Mouse (Mus musculus): ENCODE measurements at regions not wholly inside any gene's neighbourhood (a gene's known extent, or its start where the extent isn't known, plus 50 kb on each side); places are given as distances from the start of the nearest gene placed in this dataset.

DNA sequence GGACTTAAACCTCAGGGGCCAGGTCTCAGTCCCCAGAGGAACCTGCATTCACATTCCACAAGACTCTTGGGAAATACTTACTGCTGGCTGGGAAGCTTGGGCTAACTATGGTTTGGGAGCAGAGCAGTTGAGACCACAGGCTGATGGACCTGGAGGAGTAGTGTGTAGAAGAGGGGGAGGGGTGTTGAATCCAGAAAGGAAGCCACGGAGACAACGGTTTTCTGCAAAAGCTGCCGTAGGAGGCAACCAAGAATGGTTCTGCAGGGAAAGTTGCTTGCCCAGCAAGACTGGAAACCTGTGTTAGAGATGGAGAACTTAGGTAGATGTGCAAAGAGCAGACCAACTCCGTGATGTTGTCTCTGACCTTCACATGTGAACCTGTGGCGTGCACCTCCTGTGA is 156.7 kb upstream of the Lrfn2 start:
- no peak overlapping the region for H3K4me3 ChIP-seq (replicated peaks)
- TF ChIP-seq GATA1 (IDR thresholded peaks at IDR 0.05; ENCODE audit: borderline replicate concordance, low read length): no peak
- TF ChIP-seq FLI1 (IDR thresholded peaks at IDR 0.05; ENCODE audit: low read length): no peak
- H3K27me3 ChIP-seq (replicated peaks): no peaks in the 10 kb centered on the region
- H3K9me3 ChIP-seq: peaks cover 53% of the 10 kb centered on the region
- H3K4me1 ChIP-seq: no peaks in the 10 kb centered on the region
- H3K36me3 ChIP-seq (replicated peaks; ENCODE audit: low read length): no peaks in the 10 kb centered on the region

DNA sequence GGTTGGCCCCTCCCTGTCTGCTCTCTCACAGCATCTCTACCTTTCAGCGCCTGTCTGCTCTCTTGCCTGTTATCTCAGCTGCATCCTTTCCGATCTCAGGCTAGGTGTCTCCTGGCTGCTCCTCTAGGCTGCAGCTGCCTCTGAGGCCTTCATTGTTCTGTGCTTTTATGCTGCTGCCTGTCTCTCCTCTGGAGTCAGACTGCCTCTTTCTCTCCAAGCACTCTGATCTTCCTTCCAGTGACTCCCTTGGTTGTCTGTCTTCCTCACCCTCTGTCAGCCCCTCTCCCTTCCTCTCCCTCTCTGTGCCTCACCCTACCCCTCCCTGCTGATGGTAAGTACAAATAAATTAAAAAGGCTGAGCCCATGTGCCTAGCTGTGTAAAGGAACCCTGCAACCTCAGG is 155.7 kb upstream of the Lrfn2 start:
- no peaks in the 10 kb centered on the region for H3K27me3 ChIP-seq (replicated peaks)
- no peak overlapping the region for H3K4me3 ChIP-seq (replicated peaks)
- H3K9me3 ChIP-seq: peaks cover 48% of the 10 kb centered on the region
- TF ChIP-seq GATA1 (IDR thresholded peaks at IDR 0.05; ENCODE audit: borderline replicate concordance, low read length): no peak
- TF ChIP-seq FLI1 (IDR thresholded peaks at IDR 0.05; ENCODE audit: low read length): no peak
- no peaks in the 10 kb centered on the region for H3K4me1 ChIP-seq
- H3K36me3 ChIP-seq (replicated peaks; ENCODE audit: low read length): no peaks in the 10 kb centered on the region

DNA sequence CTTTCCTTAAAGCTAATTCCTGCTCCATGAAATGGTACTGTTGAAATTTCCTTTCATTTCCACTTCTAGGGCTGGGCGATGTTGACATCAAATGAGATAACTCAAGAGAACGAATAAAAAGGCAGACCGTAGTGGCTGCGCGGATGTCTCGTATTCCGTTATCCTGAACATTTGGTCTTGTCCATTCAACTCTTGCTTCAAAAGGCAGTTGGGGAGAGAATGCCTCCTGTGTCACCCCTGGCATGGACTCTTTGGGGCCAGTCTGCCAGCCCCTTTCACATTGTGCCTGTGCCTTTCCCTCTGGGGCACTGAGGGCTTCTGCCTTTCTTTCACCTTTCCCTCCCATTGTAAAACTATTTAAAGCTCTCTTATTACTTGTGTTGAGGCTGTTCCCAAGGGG is 152.0 kb upstream of the Lrfn2 start:
- H3K4me1 ChIP-seq: no peaks in the 10 kb centered on the region
- no peak for TF ChIP-seq FLI1 (IDR thresholded peaks at IDR 0.05; ENCODE audit: low read length)
- TF ChIP-seq GATA1 (IDR thresholded peaks at IDR 0.05; ENCODE audit: borderline replicate concordance, low read length): no peak
- H3K9me3 ChIP-seq: peaks cover 50% of the 10 kb centered on the region
- no peaks in the 10 kb centered on the region for H3K27me3 ChIP-seq (replicated peaks)
- no peaks in the 10 kb centered on the region for H3K36me3 ChIP-seq (replicated peaks; ENCODE audit: low read length)
- no peak overlapping the region for H3K4me3 ChIP-seq (replicated peaks)

DNA sequence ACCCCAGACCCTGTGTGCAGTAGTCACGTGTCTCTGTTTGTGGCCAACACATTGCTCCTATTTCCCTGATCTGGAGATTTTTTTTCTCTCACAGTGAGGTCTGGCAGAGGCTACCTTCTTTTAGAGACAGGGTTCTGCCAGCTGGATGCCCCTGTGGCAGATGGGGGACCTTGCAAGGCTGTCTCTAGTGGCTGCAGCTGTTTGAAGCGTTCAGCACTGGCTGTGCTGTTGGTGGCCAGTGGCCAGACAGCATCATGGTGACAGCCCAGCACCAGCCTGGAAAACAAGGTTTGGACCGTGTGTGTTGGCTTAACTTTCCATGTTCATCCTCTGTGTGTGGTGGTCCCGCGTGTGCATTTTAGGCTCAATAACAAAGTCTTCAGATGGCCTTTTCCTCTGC is 147.8 kb upstream of the Lrfn2 start:
- TF ChIP-seq GATA1 (IDR thresholded peaks at IDR 0.05; ENCODE audit: borderline replicate concordance, low read length) (no peak), FLI1 (IDR thresholded peaks at IDR 0.05; ENCODE audit: low read length) (no peak)
- Histone ChIP-seq H3K27me3 (replicated peaks) (no peaks in the 10 kb centered on the region), H3K4me3 (replicated peaks) (no peak overlapping the region), H3K9me3 (peaks cover 60% of the 10 kb centered on the region), H3K36me3 (replicated peaks; ENCODE audit: low read length) (no peaks in the 10 kb centered on the region), H3K4me1 (no peaks in the 10 kb centered on the region)

DNA sequence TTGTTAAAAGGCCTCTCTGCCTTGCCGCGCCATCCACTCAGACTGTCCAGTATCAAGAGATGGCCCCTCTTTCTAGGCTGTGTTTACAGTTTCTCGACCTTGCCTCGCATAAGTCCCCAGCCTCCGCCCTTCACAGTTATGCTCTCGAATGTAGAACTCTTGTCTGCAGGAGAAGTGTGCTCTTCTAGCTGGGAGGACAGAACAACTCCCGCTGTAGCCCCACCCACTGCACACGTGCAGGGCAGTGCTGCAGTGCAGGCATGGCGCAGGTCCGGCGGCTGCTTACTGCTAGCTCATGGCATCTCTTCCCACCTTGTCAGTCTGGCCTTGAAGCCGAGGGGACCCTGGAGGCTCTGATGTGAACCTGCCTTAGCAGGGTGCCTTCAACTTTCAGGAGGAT is 145.7 kb upstream of the Lrfn2 start:
- Histone ChIP-seq H3K9me3 (peaks cover 67% of the 10 kb centered on the region), H3K4me3 (replicated peaks) (no peak overlapping the region), H3K36me3 (replicated peaks; ENCODE audit: low read length) (no peaks in the 10 kb centered on the region), H3K4me1 (no peaks in the 10 kb centered on the region), H3K27me3 (replicated peaks) (no peaks in the 10 kb centered on the region)
- TF ChIP-seq FLI1 (IDR thresholded peaks at IDR 0.05; ENCODE audit: low read length) (no peak), GATA1 (IDR thresholded peaks at IDR 0.05; ENCODE audit: borderline replicate concordance, low read length) (no peak)

DNA sequence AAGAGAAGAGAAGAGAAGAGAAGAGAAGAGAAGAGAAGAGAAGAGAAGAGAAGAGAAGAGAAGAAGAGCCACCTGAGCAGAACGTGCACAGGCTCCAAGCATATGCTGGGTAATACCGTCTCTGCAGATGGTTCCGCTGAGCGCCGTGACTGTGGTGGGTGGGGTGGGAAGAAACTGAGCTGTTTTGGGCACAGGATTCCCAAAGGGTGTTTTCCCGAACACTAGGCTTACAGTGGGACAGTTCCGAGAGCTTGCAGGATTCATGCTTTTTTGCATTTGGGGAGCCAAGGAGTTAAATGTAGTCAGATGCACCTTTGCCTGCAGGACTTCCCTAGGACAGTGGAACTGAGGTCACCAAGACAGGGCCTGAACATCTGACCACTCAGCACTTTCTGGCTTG is 142.3 kb upstream of the Lrfn2 start:
- H3K4me1 ChIP-seq: no peaks in the 10 kb centered on the region
- H3K27me3 ChIP-seq (replicated peaks): no peaks in the 10 kb centered on the region
- TF ChIP-seq FLI1 (IDR thresholded peaks at IDR 0.05; ENCODE audit: low read length): no peak
- no peak for TF ChIP-seq GATA1 (IDR thresholded peaks at IDR 0.05; ENCODE audit: borderline replicate concordance, low read length)
- H3K9me3 ChIP-seq: peaks cover 61% of the 10 kb centered on the region
- no peaks in the 10 kb centered on the region for H3K36me3 ChIP-seq (replicated peaks; ENCODE audit: low read length)
- no peak overlapping the region for H3K4me3 ChIP-seq (replicated peaks)

DNA sequence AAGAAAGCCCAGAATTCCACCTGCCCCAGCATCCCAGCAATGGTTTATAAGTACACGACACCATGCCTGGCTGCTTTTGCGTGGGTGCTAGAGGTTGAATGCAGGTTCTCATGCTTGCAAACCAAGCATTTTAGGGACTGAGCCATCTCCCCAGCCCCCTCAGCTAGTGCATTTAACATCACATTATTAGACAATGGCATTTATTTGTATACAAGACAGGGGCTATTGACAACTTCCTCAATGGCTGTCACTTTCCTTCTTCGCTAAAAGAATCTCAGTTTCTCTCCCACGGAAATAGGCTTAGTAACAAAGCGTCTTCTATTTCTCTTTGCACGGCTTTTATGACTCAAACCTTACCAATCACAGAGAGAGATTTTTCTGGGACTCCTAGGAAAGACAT is 141.7 kb upstream of the Lrfn2 start:
- Histone ChIP-seq H3K4me1 (no peaks in the 10 kb centered on the region), H3K27me3 (replicated peaks) (no peaks in the 10 kb centered on the region), H3K36me3 (replicated peaks; ENCODE audit: low read length) (no peaks in the 10 kb centered on the region), H3K4me3 (replicated peaks) (no peak overlapping the region), H3K9me3 (peaks cover 58% of the 10 kb centered on the region)
- TF ChIP-seq GATA1 (IDR thresholded peaks at IDR 0.05; ENCODE audit: borderline replicate concordance, low read length) (no peak), FLI1 (IDR thresholded peaks at IDR 0.05; ENCODE audit: low read length) (no peak)

DNA sequence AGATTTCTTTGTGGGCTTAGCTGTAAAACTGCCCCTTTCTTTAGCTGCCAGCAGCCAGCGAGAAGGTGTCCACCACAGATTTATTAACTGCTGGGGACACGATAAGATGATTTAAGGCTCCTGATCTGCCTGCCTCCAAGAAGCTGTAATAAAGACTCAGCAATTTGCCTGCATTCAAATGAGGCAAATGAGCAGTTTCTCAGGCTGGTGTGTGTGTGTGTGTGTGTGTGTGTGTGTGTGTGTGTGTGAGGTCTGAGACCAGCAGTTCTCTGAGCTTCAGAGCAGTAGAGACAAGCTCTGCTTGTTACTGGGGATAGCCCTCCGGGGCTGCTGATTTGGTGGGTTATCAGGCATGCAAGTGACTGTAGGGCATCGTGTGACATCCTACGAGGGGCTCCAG is 139.2 kb upstream of the Lrfn2 start:
- no peak overlapping the region for H3K4me3 ChIP-seq (replicated peaks)
- H3K9me3 ChIP-seq: peaks cover 60% of the 10 kb centered on the region
- H3K36me3 ChIP-seq (replicated peaks; ENCODE audit: low read length): no peaks in the 10 kb centered on the region
- no peaks in the 10 kb centered on the region for H3K4me1 ChIP-seq
- TF ChIP-seq FLI1 (IDR thresholded peaks at IDR 0.05; ENCODE audit: low read length): no peak
- no peak for TF ChIP-seq GATA1 (IDR thresholded peaks at IDR 0.05; ENCODE audit: borderline replicate concordance, low read length)
- H3K27me3 ChIP-seq (replicated peaks): no peaks in the 10 kb centered on the region

DNA sequence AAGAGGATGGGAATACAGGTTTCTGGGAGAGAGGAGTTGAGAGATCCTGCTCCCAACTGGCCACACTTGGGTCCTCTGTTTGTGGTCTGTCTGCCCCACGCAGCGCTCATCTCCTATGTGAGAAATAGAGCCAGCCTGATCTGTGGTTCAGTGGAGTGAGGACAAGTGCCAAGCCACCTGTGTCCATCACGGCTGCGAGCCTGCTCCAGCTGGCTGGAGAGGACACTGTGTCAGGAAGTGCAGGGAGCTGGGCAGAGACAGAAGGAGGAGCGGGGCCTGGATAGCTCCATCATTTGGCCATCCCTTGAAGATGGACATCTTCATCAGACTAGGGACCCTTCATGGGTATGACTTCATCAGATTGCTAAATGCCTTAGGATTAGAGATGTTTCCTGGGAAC is 136.4 kb upstream of the Lrfn2 start:
- peak overlapping the region; percentile 25 for H3K4me3 ChIP-seq (replicated peaks)
- H3K36me3 ChIP-seq (replicated peaks; ENCODE audit: low read length): no peaks in the 10 kb centered on the region
- peaks cover 60% of the 10 kb centered on the region for H3K9me3 ChIP-seq
- no peak for TF ChIP-seq FLI1 (IDR thresholded peaks at IDR 0.05; ENCODE audit: low read length)
- TF ChIP-seq GATA1 (IDR thresholded peaks at IDR 0.05; ENCODE audit: borderline replicate concordance, low read length): no peak
- no peaks in the 10 kb centered on the region for H3K27me3 ChIP-seq (replicated peaks)
- H3K4me1 ChIP-seq: no peaks in the 10 kb centered on the region

DNA sequence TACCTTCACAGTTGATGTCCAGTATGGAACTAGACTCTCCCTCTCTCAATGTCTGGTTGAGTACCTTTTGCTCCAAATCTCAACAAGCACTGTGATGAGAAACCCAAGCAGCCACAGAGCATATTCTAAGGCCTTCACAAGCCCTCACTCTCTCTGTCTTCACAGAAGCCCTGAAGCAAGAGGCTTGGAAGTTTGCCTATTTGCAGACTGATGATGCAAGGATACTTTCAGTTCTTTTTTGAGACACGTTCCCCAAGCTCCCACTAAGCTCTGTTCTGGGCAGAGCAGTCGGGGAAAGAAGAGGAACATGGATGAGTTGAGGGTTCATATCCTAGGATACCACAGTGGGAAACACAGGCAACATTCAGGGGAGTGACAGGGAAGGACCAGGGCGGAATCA is 134.0 kb upstream of the Lrfn2 start:
- peaks cover 54% of the 10 kb centered on the region for H3K9me3 ChIP-seq
- H3K36me3 ChIP-seq (replicated peaks; ENCODE audit: low read length): no peaks in the 10 kb centered on the region
- peak overlapping the region; percentile 4 for H3K4me3 ChIP-seq (replicated peaks)
- TF ChIP-seq GATA1 (IDR thresholded peaks at IDR 0.05; ENCODE audit: borderline replicate concordance, low read length) (no peak), FLI1 (IDR thresholded peaks at IDR 0.05; ENCODE audit: low read length) (no peak)
- no peaks in the 10 kb centered on the region for H3K27me3 ChIP-seq (replicated peaks)
- H3K4me1 ChIP-seq: no peaks in the 10 kb centered on the region

DNA sequence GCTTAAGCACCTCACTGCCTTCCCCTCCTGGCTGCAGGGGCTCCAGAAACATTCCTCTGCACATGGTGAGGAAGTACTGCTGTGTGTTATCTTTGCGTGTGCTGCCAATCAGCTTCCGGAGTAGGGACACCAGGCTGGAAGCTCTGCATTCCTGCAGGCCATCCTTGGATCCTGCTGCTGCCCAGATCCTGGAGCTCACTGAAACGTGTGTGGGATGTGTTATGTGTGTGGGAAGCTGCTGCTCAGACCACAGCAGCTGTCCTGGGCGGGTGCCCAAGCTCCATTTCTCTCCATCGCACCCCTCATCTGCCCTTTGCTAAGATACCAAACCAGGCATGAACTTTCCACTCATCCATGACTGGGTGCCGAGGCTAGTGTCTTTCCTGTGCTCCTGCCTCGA is 129.5 kb upstream of the Lrfn2 start:
- no peak for TF ChIP-seq FLI1 (IDR thresholded peaks at IDR 0.05; ENCODE audit: low read length)
- TF ChIP-seq GATA1 (IDR thresholded peaks at IDR 0.05; ENCODE audit: borderline replicate concordance, low read length): no peak
- Histone ChIP-seq H3K4me3 (replicated peaks) (no peak overlapping the region), H3K9me3 (peaks cover 60% of the 10 kb centered on the region)

More for the DNA sequence above, 129.5 kb upstream of the Lrfn2 start:
- H3K4me1 ChIP-seq: no peaks in the 10 kb centered on the region
- no peaks in the 10 kb centered on the region for H3K36me3 ChIP-seq (replicated peaks; ENCODE audit: low read length)
- no peaks in the 10 kb centered on the region for H3K27me3 ChIP-seq (replicated peaks)

All from megakaryocyte, embryonic 14.5 days (primary cell).